Mouse (Mus musculus) hindbrain, postnatal 0 days (tissue): ENCODE data around the gene Metap1d. TPM values are rescaled to one million over a fixed set of nuclear protein-coding genes. Genes with fewer than 3 reads are reported as not detected.

ENCODE experiments used
- ATAC-seq: fragments of 200-750 bp; cut with Nextera tagmentation; 2 replicates; pipeline ENCODE4 v1.8.0; 2017; ENCODE audit warnings: mild to moderate bottlenecking, moderate TSS enrichment, moderate library complexity
- DNase-seq: peaks from one replicate; pipeline ENCODE4 v3.0.0-alpha.2; 2015; ENCODE audit warnings: low spot score
- H3K27ac ChIP-seq: fragments of 300-500 bp; sonication (generic); 2 replicates; pipeline ENCODE4 v1.5.1; 2014; ENCODE audit warnings: mild to moderate bottlenecking
- H3K27me3 ChIP-seq: fragments of 300-500 bp; sonication (generic); 2 replicates; pipeline ENCODE4 v1.6.1; 2014; ENCODE audit warnings: low read length, mixed read lengths; ENCODE audit not compliant: insufficient read depth
- H3K36me3 ChIP-seq: fragments of 300-500 bp; sonication (generic); 2 replicates; pipeline ENCODE4 v1.6.1; 2014; ENCODE audit warnings: low read length, mixed read lengths; ENCODE audit not compliant: insufficient read depth
- H3K4me1 ChIP-seq: fragments of 300-500 bp; sonication (generic); 2 replicates; pipeline ENCODE4 v1.6.1; 2014; ENCODE audit warnings: antibody characterized with exemption, low read length, mixed read lengths; ENCODE audit not compliant: insufficient read depth
- H3K4me2 ChIP-seq: fragments of 300-500 bp; sonication (generic); 2 replicates; pipeline ENCODE4 v1.6.1; 2014; ENCODE audit warnings: low read depth, mild to moderate bottlenecking, low read length, moderate library complexity, mixed read lengths
- H3K4me3 ChIP-seq: fragments of 300-500 bp; sonication (generic); 2 replicates; pipeline ENCODE4 v1.5.1; 2014; ENCODE audit warnings: low read length
- H3K9ac ChIP-seq: fragments of 300-500 bp; sonication (generic); replicated peaks from 2 replicates; pipeline ENCODE4 v1.6.1; 2014; ENCODE audit warnings: mild to moderate bottlenecking, low read length, moderate library complexity, mixed read lengths
- H3K9me3 ChIP-seq: fragments of 300-500 bp; sonication (generic); 2 replicates; pipeline ENCODE4 v1.6.1; 2016; ENCODE audit warnings: low read length, mixed read lengths
- CTCF ChIP-seq: IDR thresholded peaks from 2 replicates; pipeline ENCODE4 v1.5.1; 2016; ENCODE audit warnings: antibody characterized with exemption, control low read depth, low read depth
- WGBS: fragments of 180-500 bp; shearing (Covaris S2); extraction: QIAGEN DNeasy Blood & Tissue Kit; methylation state at CpG from one replicate; pipeline ENCODE4 v1.1.7; 2014; 5-methylcytosine and 5-hydroxymethylcytosine counted together
- polyA plus RNA-seq: library from polyadenylated mRNA; unstranded; fragments of >200 nt; fragmentation: Nextera tagmentation; extraction: Ambion mirVana; gene quantifications from 2 replicates; pipeline ENCODE4 v1.2.1, GENCODE M21; 2015
- total RNA-seq: library from RNA; depleted of rRNA; stranded (reverse); fragments of >200 nt; gene quantifications from 2 replicates; pipeline ENCODE4 v1.2.3, GENCODE M21; 2014

The Metap1d gene
- total and polyA plus RNA-seq, 2 experiments from 2014 or later, result 12.0 to 26.2 TPM

DNA sequence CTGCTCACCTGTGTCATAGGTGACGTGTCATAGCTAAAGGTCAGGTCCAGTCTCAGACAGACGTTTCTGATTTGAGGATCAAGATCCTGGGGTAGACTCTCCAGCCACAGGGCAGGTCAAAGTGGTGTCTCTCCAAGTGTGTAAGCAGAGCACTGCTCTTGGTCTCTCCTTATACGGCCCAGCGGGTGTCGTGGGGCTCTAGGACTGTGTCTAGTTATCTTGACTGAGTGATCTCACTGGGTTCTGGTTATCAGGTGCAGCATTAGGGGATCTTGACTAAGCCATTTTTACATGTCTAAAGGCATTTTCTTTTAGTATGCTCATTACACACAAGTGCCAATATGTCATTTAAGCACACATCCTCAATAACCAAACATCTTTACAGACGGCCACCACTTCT lies 18.0 kb downstream of the Metap1d start:
- no peak overlapping the region for H3K4me3 ChIP-seq
- H3K4me2 ChIP-seq, result no peak overlapping the region
- H3K9me3 ChIP-seq, result no peaks in the 10 kb centered on the region
- no peak for ATAC-seq
- H3K4me1 ChIP-seq, result peaks cover 1% of the 10 kb centered on the region; the same call in 1 of the 2 replicates
- no peak overlapping the region for H3K9ac ChIP-seq
- no peak for TF ChIP-seq CTCF
- no peak overlapping the region for H3K27ac ChIP-seq
- H3K36me3 ChIP-seq, result no peaks in the 10 kb centered on the region
- 90% methylated on average over 6 of the region's 6 CpGs for WGBS
- DNase-seq, result no peak
- no peaks in the 10 kb centered on the region for H3K27me3 ChIP-seq

DNA sequence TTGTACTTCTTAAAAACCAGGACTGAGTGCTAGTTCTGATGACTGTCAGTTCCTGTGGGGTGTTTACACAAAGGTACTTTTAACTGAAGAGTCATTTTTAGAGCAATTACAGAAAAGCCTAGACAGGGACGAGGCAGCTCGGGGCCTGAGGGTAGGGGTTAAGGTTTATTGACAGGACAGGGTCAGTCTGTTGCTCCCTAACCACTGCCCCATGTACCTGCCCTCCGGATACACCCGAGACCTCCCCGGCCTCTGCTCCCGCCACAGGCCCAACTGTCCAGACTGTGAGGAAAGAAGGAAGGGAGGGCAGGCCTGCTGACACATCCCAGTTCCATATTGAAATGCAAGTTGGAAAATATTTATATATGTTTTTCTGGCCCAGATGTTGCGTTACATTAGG lies 20.8 kb downstream of the Metap1d start:
- H3K36me3 ChIP-seq, result no peaks in the 10 kb centered on the region
- DNase-seq (no peak), ATAC-seq (no peak)
- H3K9ac ChIP-seq, result no peak overlapping the region
- H3K4me1 ChIP-seq, result no peaks in the 10 kb centered on the region
- TF ChIP-seq CTCF, result no peak
- no peaks in the 10 kb centered on the region for H3K27me3 ChIP-seq
- no peak overlapping the region for H3K4me3 ChIP-seq
- no peak overlapping the region for H3K4me2 ChIP-seq
- 72% methylated on average over 7 of the region's 7 CpGs for WGBS
- no peaks in the 10 kb centered on the region for H3K9me3 ChIP-seq
- H3K27ac ChIP-seq, result no peak overlapping the region

DNA sequence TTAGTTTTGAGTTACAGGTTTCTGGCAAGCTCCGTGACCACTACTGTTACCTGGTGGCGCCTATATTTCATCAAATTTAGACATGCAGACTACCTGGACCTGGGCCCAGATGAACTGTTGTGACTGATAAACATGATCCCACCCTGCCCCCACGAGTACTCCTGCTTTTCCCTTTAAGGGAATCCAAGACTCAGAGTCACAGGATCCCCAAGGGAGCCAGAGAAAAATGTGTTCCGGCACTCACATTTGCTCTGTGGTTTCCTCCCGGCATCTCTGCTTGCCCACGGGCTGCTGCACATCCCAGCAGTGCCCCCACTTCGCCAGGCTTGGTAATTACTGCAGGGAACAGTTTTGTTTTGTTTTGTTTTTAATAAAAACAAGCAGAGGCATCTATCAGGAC lies 21.3 kb downstream of the Metap1d start:
- Histone ChIP-seq H3K36me3 (no peaks in the 10 kb centered on the region), H3K27ac (no peak overlapping the region), H3K27me3 (no peaks in the 10 kb centered on the region), H3K4me3 (no peak overlapping the region), H3K9ac (no peak overlapping the region), H3K4me1 (no peaks in the 10 kb centered on the region), H3K9me3 (no peaks in the 10 kb centered on the region), H3K4me2 (no peak overlapping the region)
- 0 out of 2 replicates have a peak, but pooled peaks have one; percentile 3 for TF ChIP-seq CTCF
- WGBS, result 42% methylated on average over 7 of the region's 7 CpGs
- DNase-seq (peak; percentile 48), ATAC-seq (no peak)

DNA sequence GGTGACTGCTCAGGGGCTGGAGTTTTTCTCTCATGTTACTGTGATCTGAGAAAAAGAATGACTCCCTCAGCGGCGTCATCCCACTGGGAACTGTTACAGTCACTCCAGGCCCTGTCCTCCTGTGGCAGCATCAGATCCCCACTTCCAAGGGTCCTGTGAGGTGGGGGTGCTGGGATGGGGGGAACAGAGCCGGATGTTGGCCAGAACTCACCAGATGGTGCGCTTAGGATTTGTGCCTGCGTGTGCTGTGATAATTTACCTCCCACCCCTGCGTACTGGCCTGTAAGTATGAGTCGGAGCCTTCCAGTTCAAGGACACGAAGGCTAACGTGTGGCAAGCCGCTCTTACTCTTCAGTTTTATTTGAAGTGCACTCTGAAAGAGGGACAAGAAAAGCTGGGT lies 22.2 kb downstream of the Metap1d start:
- no peak overlapping the region for H3K9ac ChIP-seq
- ATAC-seq (no peak), DNase-seq (no peak)
- no peaks in the 10 kb centered on the region for H3K36me3 ChIP-seq
- WGBS, result 75% methylated on average over 10 of the region's 10 CpGs
- H3K27ac ChIP-seq, result no peak overlapping the region
- H3K9me3 ChIP-seq, result no peaks in the 10 kb centered on the region
- no peak overlapping the region for H3K4me3 ChIP-seq
- H3K4me2 ChIP-seq, result no peak overlapping the region
- TF ChIP-seq CTCF, result no peak
- H3K27me3 ChIP-seq, result no peaks in the 10 kb centered on the region
- H3K4me1 ChIP-seq, result no peaks in the 10 kb centered on the region

DNA sequence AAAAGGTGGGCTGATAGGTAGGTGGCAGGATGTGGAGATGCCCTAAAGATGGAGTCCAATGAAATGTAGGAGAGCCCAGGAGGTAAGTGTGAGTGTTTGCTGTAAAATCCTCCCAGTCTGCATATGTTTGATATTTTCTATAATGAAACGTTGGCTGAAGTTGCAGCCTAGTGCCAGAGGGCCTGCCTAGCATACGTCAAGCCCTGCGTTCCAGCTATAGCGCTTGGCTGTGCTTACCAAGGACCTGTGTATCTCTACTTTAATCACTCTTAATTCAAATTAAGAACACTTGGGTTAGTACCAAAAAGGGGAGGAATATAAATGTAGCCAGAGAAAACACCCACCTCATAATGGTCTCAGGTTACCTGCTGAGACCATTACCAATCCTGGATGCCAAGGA lies 22.7 kb downstream of the Metap1d start:
- ATAC-seq, result no peak
- 74% methylated on average over 4 of the region's 4 CpGs for WGBS

DNA sequence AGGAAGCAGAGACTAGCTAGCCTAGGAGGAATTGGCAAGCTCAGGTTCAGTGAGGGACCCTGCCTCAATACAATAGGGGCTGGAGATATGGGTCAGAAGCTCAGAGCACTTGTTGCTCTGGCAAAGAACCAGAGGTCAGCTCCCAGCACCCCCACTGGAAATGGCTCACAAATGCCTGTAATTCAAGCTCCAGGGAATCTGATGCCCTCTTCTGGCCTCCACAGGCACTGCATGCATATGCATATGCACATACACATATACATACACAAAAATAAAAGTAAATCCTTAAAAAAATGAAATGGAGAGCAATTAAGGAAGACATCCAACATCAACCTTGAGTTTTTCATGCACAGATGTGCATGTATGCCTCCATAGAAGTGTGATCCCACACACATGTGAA lies 24.7 kb downstream of the Metap1d start:
- H3K27me3 ChIP-seq, result no peaks in the 10 kb centered on the region
- no peak overlapping the region for H3K4me2 ChIP-seq
- DNase-seq (no peak), ATAC-seq (no peak)
- peak; percentile 31; the same call in 1 of the 2 replicates for TF ChIP-seq CTCF
- no peaks in the 10 kb centered on the region for H3K36me3 ChIP-seq
- no peaks in the 10 kb centered on the region for H3K9me3 ChIP-seq
- H3K4me1 ChIP-seq, result no peaks in the 10 kb centered on the region
- no peak overlapping the region for H3K27ac ChIP-seq
- H3K4me3 ChIP-seq, result no peak overlapping the region
- H3K9ac ChIP-seq, result no peak overlapping the region

More for the DNA sequence above, 22.7 kb downstream of the Metap1d start:
- TF ChIP-seq CTCF, result no peak
- no peaks in the 10 kb centered on the region for H3K9me3 ChIP-seq
- H3K9ac ChIP-seq, result no peak overlapping the region
- H3K4me1 ChIP-seq, result no peaks in the 10 kb centered on the region
- no peaks in the 10 kb centered on the region for H3K27me3 ChIP-seq
- H3K36me3 ChIP-seq, result no peaks in the 10 kb centered on the region
- no peak for DNase-seq
- no peak overlapping the region for H3K4me3 ChIP-seq
- H3K27ac ChIP-seq, result no peak overlapping the region
- H3K4me2 ChIP-seq, result no peak overlapping the region

DNA sequence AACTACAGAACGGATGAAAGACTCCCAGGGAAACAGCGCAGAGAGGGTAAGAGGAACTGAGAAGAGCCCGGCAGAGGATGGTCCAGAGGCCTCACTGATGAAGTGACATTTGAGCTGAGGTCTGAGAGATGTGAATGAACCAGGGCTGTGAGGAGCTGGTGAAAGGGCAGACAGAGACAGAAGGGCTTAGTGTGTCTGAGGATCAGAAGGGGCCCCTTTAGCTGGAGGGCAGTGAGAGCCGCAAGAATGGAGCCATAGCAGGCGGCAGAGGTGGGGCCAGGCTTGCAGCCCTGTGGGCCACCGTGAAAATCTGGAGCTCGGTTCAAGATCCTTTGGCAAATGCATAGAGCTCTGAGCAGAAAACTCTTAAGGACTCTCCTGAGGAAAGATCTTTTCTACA lies 26.8 kb downstream of the Metap1d start:
- no peaks in the 10 kb centered on the region for H3K4me1 ChIP-seq
- H3K4me2 ChIP-seq, result no peak overlapping the region
- ATAC-seq (no peak), DNase-seq (no peak)
- H3K36me3 ChIP-seq, result no peaks in the 10 kb centered on the region
- TF ChIP-seq CTCF, result no peak
- no peak overlapping the region for H3K27ac ChIP-seq
- no peak overlapping the region for H3K9ac ChIP-seq
- no peak overlapping the region for H3K4me3 ChIP-seq
- WGBS, result 14% methylated on average over 7 of the region's 7 CpGs
- H3K27me3 ChIP-seq, result no peaks in the 10 kb centered on the region
- H3K9me3 ChIP-seq, result no peaks in the 10 kb centered on the region
